Mouse (Mus musculus) spleen, adult 12 weeks (tissue): Measurements from ENCODE around the gene Ints6l.

Experiments
- DNase-seq: peaks from one replicate; pipeline ENCODE4 v3.0.0; 2022; ENCODE audit warnings: low spot score

Ints6l gene

GRCm38 (mm10) chrX:56531266-56531665, 76.6 kb downstream of the Ints6l start:
- DNase-seq, result peak; percentile 16

- DNase-seq, result no peak
Observed at GRCm38 (mm10) chrX:56537162-56537561, 82.5 kb downstream of the Ints6l start.

GRCm38 (mm10) chrX:56549506-56549905, 94.8 kb downstream of the Ints6l start, which contains the start of gene Gm648:
Gene Gm648 (minus strand): TSS chrX:56549606.
- no peak for DNase-seq

- DNase-seq, result no peak
Observed at GRCm38 (mm10) chrX:56553584-56553983, 98.9 kb downstream of the Ints6l start.
